Mouse (Mus musculus) cerebellum, adult 9-10 months (tissue): ENCODE measurements at regions not wholly inside any gene's neighbourhood (a gene's known extent, or its start where the extent isn't known, plus 50 kb on each side); places are given as distances from the start of the nearest gene placed in this dataset.

Source experiments
- DNase-seq: peaks from one replicate; pipeline ENCODE4 v3.0.0; 2022

- no peak for DNase-seq
Measured at GRCm38 (mm10) chr2:114454901-114455300, 199.9 kb downstream of the Dph6 start.

GRCm38 (mm10) chr2:114450185-114450584 is 204.6 kb downstream of the Dph6 start:
- DNase-seq = no peak

- DNase-seq = peak; percentile 3
Measured at GRCm38 (mm10) chr2:114443801-114444200, 211.0 kb downstream of the Dph6 start.

GRCm38 (mm10) chr2:114440943-114441342 is 213.8 kb downstream of the Dph6 start:
- DNase-seq = no peak

GRCm38 (mm10) chr2:114439668-114440067 is 215.1 kb downstream of the Dph6 start:
- no peak for DNase-seq

GRCm38 (mm10) chr2:114438048-114438447 is 216.7 kb downstream of the Dph6 start:
- no peak for DNase-seq

- peak; percentile 3 for DNase-seq
Measured at GRCm38 (mm10) chr2:114427426-114428157, 226.3 kb upstream of the Zfp770 start.

GRCm38 (mm10) chr2:114419346-114419745 is 218.1 kb upstream of the Zfp770 start:
- DNase-seq = no peak

- no peak for DNase-seq
Measured at GRCm38 (mm10) chr2:114413013-114413412, 211.7 kb upstream of the Zfp770 start.

- DNase-seq = no peak
Measured at GRCm38 (mm10) chr2:114411940-114412715, 210.9 kb upstream of the Zfp770 start.

GRCm38 (mm10) chr2:114410717-114411116 is 209.4 kb upstream of the Zfp770 start:
- DNase-seq = no peak

- no peak for DNase-seq
Measured at GRCm38 (mm10) chr2:114409542-114409941, 208.3 kb upstream of the Zfp770 start.

- no peak for DNase-seq
Measured at GRCm38 (mm10) chr2:114407408-114407807, 206.1 kb upstream of the Zfp770 start.

GRCm38 (mm10) chr2:114384566-114384965 is 183.3 kb upstream of the Zfp770 start:
- DNase-seq = no peak

GRCm38 (mm10) chr2:114378844-114379533 is 177.7 kb upstream of the Zfp770 start:
- no peak for DNase-seq

GRCm38 (mm10) chr2:114373476-114373875 is 172.2 kb upstream of the Zfp770 start:
- DNase-seq = no peak

- peak; percentile 20 for DNase-seq
Measured at GRCm38 (mm10) chr2:114353876-114354275, 152.6 kb upstream of the Zfp770 start.

- no peak for DNase-seq
Measured at GRCm38 (mm10) chr2:114340578-114341293, 139.5 kb upstream of the Zfp770 start.

GRCm38 (mm10) chr2:114301746-114302145 is 100.5 kb upstream of the Zfp770 start:
- DNase-seq = no peak

- DNase-seq = no peak
Measured at GRCm38 (mm10) chr2:114295110-114295509, 93.8 kb upstream of the Zfp770 start.

GRCm38 (mm10) chr2:114291387-114291786 is 90.1 kb upstream of the Zfp770 start:
- DNase-seq = no peak

- no peak for DNase-seq
Measured at GRCm38 (mm10) chr2:114275536-114275935, 74.3 kb upstream of the Zfp770 start.
